Mouse (Mus musculus) liver, embryonic 16.5 days (tissue): ENCODE data around the gene Rpl12. TPM values are rescaled to one million over a fixed set of nuclear protein-coding genes. Genes with fewer than 3 reads are reported as not detected.
A peak's percentile ranks its signal among the peaks of the same experiment; 100 is the strongest.

ENCODE experiments used
- ATAC-seq: fragments of 200-750 bp; cut with Nextera tagmentation; 2 replicates; pipeline ENCODE4 v1.8.0; 2017; ENCODE audit warnings: low read depth, mild to moderate bottlenecking, moderate number of reproducible peaks, moderate library complexity
- H3K27ac ChIP-seq: fragments of 300-500 bp; sonication (generic); 2 replicates; pipeline ENCODE4 v1.5.1; 2014; ENCODE audit warnings: mild to moderate bottlenecking, low read length
- H3K27me3 ChIP-seq: fragments of 300-500 bp; sonication (generic); 2 replicates; pipeline ENCODE4 v1.6.1; 2014; ENCODE audit warnings: low read depth, low read length, mixed read lengths; ENCODE audit not compliant: control insufficient read depth, insufficient read depth
- H3K36me3 ChIP-seq: fragments of 300-500 bp; sonication (generic); 2 replicates; pipeline ENCODE4 v1.6.1; 2014; ENCODE audit warnings: mild to moderate bottlenecking; ENCODE audit not compliant: control insufficient read depth, insufficient read depth
- H3K4me1 ChIP-seq: fragments of 300-500 bp; sonication (generic); 2 replicates; pipeline ENCODE4 v1.6.1; 2014; ENCODE audit warnings: low read depth, low read length, mixed read lengths; ENCODE audit not compliant: control insufficient read depth
- H3K4me2 ChIP-seq: fragments of 300-500 bp; sonication (generic); 2 replicates; pipeline ENCODE4 v1.6.1; 2014; ENCODE audit warnings: low read depth, low read length, mixed read lengths
- H3K4me3 ChIP-seq: fragments of 300-500 bp; sonication (generic); 2 replicates; pipeline ENCODE4 v1.5.1; 2014; ENCODE audit warnings: low read depth, mild to moderate bottlenecking, low read length
- H3K9ac ChIP-seq: fragments of 300-500 bp; sonication (generic); 2 replicates; pipeline ENCODE4 v1.6.1; 2014; ENCODE audit warnings: low read depth, low read length
- H3K9me3 ChIP-seq: fragments of 300-500 bp; sonication (generic); replicated peaks from 2 replicates; pipeline ENCODE4 v1.6.1; 2016; ENCODE audit warnings: low read length; ENCODE audit not compliant: control insufficient read depth
- WGBS: fragments of 180-500 bp; shearing (Covaris S2); extraction: QIAGEN DNeasy Blood & Tissue Kit; methylation state at CpG from one replicate; pipeline ENCODE4 v1.1.7; 2014; ENCODE audit not compliant: insufficient replicate concordance; 5-methylcytosine and 5-hydroxymethylcytosine counted together
- polyA plus RNA-seq: library from polyadenylated mRNA; unstranded; fragments of >200 nt; fragmentation: Nextera tagmentation; extraction: Ambion mirVana; gene quantifications from 2 replicates; pipeline ENCODE4 v1.2.1, GENCODE M21; 2015

The Rpl12 gene
- polyA plus RNA-seq, 1 experiment from 2014 or later, result 74.4 TPM

GRCm38 (mm10) chr2:32981725-32982271 lies 20.4 kb downstream of the Rpl12 start, which contains the start of gene Slc2a8:
Slc2a8 (minus strand) TSS chr2:32982083.
- ATAC-seq, result peak; percentile 98

GRCm38 (mm10) chr2:32982700-32983099 lies 21.3 kb downstream of the Rpl12 start:
- Histone ChIP-seq H3K36me3 (no peaks in the 10 kb centered on the region), H3K9ac (no peak overlapping the region), H3K27me3 (0 out of 2 replicates have a peak, but pooled peaks cover 4% of the 10 kb centered on the region), H3K4me1 (peaks cover 33% of the 10 kb centered on the region), H3K9me3 (no peaks in the 10 kb centered on the region), H3K4me3 (peak overlapping the region; percentile 80), H3K27ac (no peak overlapping the region), H3K4me2 (peak overlapping the region; percentile 76)
- WGBS, result 5% methylated on average over 4 of the region's 4 CpGs
- no peak for ATAC-seq

More at GRCm38 (mm10) chr2:32981725-32982271, 20.4 kb downstream of the Rpl12 start, which contains the start of gene Slc2a8:
- Histone ChIP-seq H3K9me3 (no peaks in the 10 kb centered on the region), H3K4me2 (peak within 1 kb of the TSS; percentile 76), H3K27me3 (0 out of 2 replicates have a peak, but pooled peaks cover 4% of the 10 kb centered on the region), H3K4me1 (peaks cover 33% of the 10 kb centered on the region), H3K36me3 (no peaks in the 10 kb centered on the region), H3K4me3 (peak within 1 kb of the TSS; percentile 80), H3K27ac (0 out of 2 replicates have a peak within 1 kb of the TSS, but pooled peaks have one; percentile 39), H3K9ac (peak within 1 kb of the TSS; percentile 81)
- WGBS, result 0% methylated on average over 50 of the region's 50 CpGs

DNA sequence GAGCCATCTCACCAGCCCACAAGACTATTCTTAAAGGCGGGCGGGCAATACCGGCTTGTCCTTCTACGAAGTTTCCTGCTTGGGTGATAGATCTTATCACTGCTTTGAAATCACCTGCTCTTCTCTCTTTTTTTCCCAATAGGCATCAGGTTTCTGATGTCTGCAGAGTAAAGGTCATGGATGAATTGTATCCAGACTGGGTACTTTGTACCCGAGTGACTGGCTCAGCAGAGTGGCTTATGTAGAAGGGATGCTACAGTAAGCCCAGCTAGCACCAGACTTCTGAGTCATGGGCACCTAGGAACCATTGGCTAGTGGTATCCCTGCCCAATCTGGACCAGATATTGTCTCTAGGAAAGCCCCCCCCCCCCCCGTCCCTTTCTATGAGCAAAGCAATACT lies 22.3 kb downstream of the Rpl12 start:
- WGBS, result 34% methylated on average over 6 of the region's 6 CpGs
- Histone ChIP-seq H3K27ac (no peak overlapping the region), H3K9me3 (no peaks in the 10 kb centered on the region), H3K36me3 (no peaks in the 10 kb centered on the region), H3K4me1 (peaks cover 26% of the 10 kb centered on the region), H3K4me3 (no peak overlapping the region), H3K9ac (no peak overlapping the region), H3K27me3 (0 out of 2 replicates have a peak, but pooled peaks cover 4% of the 10 kb centered on the region), H3K4me2 (no peak overlapping the region)
- no peak for ATAC-seq

GRCm38 (mm10) chr2:32985844-32986243 lies 24.5 kb downstream of the Rpl12 start:
- Histone ChIP-seq H3K4me2 (no peak overlapping the region), H3K9me3 (no peaks in the 10 kb centered on the region), H3K9ac (no peak overlapping the region), H3K4me1 (peaks cover 12% of the 10 kb centered on the region), H3K27ac (no peak overlapping the region), H3K36me3 (no peaks in the 10 kb centered on the region), H3K4me3 (no peak overlapping the region), H3K27me3 (0 out of 2 replicates have a peak, but pooled peaks cover 4% of the 10 kb centered on the region)
- no peak for ATAC-seq
- WGBS, result 65% methylated on average over 8 of the region's 8 CpGs

DNA sequence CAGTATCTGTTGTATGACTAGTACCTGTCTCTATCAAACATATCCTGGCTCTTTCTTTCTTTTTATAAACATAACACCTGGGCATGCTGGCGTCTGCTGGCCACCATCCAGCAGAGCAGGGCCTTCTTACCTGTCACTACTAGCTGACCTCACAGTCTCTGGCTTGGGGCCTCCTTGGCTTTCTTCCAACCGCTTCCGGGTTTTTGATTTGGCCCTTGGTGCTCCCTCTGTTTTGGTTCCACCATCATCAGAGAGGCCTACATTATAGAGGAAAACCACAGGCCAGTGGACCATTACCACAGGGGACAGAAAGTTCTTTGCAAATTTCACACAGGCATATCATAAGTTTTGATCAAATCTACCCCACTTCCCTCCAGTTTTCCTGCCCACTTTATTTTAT lies 28.0 kb downstream of the Rpl12 start:
- WGBS, result 57% methylated on average over 3 of the region's 3 CpGs
- H3K9me3 ChIP-seq, result no peaks in the 10 kb centered on the region

DNA sequence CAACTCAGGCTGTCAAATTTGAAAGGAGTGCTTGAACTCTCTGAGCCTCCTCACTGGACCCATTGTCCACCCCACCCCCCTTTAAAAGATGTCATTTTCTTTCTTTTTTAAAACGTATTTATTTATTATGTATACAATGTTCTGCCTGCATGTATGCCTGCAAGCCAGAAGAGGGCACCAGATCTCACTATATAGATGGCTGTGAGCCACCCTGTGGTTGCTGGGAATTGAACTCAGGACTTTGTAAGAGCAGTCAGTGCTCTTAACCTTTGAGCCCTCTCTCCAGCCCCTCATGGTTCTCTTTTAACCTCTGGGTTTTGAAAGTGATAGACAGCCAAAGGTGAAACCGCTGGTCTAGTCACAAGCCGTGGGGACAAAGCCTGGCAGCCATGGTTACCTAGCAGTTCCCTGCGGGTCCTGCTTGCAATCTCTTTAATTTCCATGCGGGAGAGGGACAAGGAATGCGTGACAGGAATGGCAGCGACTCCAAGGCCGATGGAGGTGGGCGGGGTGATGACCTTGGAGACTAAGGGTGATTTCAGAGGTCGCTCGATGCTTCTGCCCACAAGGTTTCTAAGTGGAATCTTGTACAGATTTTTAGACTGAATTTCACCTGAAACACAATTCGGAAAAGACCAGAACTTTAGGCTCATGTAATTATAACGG lies 28.9 kb downstream of the Rpl12 start:
- Histone ChIP-seq H3K27ac (no peak overlapping the region), H3K9ac (no peak overlapping the region), H3K9me3 (no peaks in the 10 kb centered on the region), H3K4me1 (no peaks in the 10 kb centered on the region), H3K36me3 (no peaks in the 10 kb centered on the region), H3K4me3 (no peak overlapping the region), H3K4me2 (no peak overlapping the region), H3K27me3 (no peaks in the 10 kb centered on the region)
- no peak for ATAC-seq
- 57% methylated on average over 13 of the region's 13 CpGs for WGBS

More for the DNA sequence above, 28.0 kb downstream of the Rpl12 start:
- Histone ChIP-seq H3K4me3 (no peak overlapping the region), H3K9ac (no peak overlapping the region), H3K4me1 (no peaks in the 10 kb centered on the region), H3K4me2 (no peak overlapping the region), H3K36me3 (no peaks in the 10 kb centered on the region), H3K27ac (no peak overlapping the region), H3K27me3 (0 out of 2 replicates have a peak, but pooled peaks cover 1% of the 10 kb centered on the region)
- no peak for ATAC-seq

DNA sequence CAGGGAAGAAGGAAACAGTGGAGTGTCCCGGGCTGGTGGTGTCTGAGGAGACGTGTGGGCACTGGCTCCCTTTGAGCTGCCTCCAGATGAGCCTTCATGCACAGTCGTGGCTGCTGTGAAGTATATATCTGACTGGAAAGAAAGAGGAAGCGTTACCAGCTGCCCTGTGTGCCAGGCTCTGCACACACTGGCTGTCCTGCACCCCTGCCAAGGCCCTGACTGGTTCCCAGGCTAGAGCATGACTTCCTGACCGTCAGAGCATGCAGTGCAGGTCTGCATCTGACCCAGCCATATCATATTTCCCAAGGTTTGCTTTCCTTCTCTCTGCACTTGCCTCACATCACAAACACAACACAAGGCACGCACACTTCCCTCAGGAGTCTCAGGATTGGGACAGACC lies 30.8 kb downstream of the Rpl12 start:
- no peak overlapping the region for H3K4me2 ChIP-seq
- H3K27ac ChIP-seq, result no peak overlapping the region
- ATAC-seq, result no peak
- no peaks in the 10 kb centered on the region for H3K9me3 ChIP-seq
- no peak overlapping the region for H3K9ac ChIP-seq
- H3K36me3 ChIP-seq, result no peaks in the 10 kb centered on the region
- WGBS, result 35% methylated on average over 6 of the region's 6 CpGs
- no peaks in the 10 kb centered on the region for H3K4me1 ChIP-seq
- H3K27me3 ChIP-seq, result no peaks in the 10 kb centered on the region
- H3K4me3 ChIP-seq, result no peak overlapping the region

GRCm38 (mm10) chr2:32997081-32997480 lies 35.7 kb downstream of the Rpl12 start:
- WGBS, result 63% methylated on average over 6 of the region's 6 CpGs
- ATAC-seq, result no peak
- no peak overlapping the region for H3K9ac ChIP-seq

GRCm38 (mm10) chr2:32997792-32998191 lies 36.4 kb downstream of the Rpl12 start:
- ATAC-seq, result no peak
- Histone ChIP-seq H3K4me2 (no peak overlapping the region), H3K9ac (no peak overlapping the region), H3K4me3 (no peak overlapping the region), H3K4me1 (no peaks in the 10 kb centered on the region), H3K36me3 (no peaks in the 10 kb centered on the region), H3K27ac (no peak overlapping the region), H3K27me3 (no peaks in the 10 kb centered on the region), H3K9me3 (no peaks in the 10 kb centered on the region)
- WGBS, result 63% methylated on average over 4 of the region's 4 CpGs

More at GRCm38 (mm10) chr2:32997081-32997480, 35.7 kb downstream of the Rpl12 start:
- H3K4me1 ChIP-seq, result no peaks in the 10 kb centered on the region
- H3K9me3 ChIP-seq, result no peaks in the 10 kb centered on the region
- no peak overlapping the region for H3K4me2 ChIP-seq
- no peak overlapping the region for H3K27ac ChIP-seq
- H3K27me3 ChIP-seq, result no peaks in the 10 kb centered on the region
- H3K36me3 ChIP-seq, result no peaks in the 10 kb centered on the region
- H3K4me3 ChIP-seq, result no peak overlapping the region
